In genomic region chr19:44247281-44248080, GRCm38 (mm10) we compare ENCODE assay signal across 8 mouse cellular contexts. TPM values are rescaled to one million over a fixed set of nuclear protein-coding genes. Genes with fewer than 3 reads are reported as not detected.
DNase-seq lines count a peak whose midpoint lies in the region; ATAC-seq and TF ChIP-seq lines count a peak whose summit lies in the region.

No protein-coding gene starts in this region.

- no peaks in the 10 kb centered on the region for H3K9me3 ChIP-seq in heart, embryonic 11.5 days (replicated peaks; ENCODE audit: control insufficient read depth, low read length)
- no peaks in the 10 kb centered on the region for H3K9me3 ChIP-seq in limb, embryonic 13.5 days
- H3K9me3 ChIP-seq in midbrain, postnatal 0 days (ENCODE audit: low read length), result no peaks in the 10 kb centered on the region

- DNase-seq in adrenal gland, postnatal 10 days, result peak; percentile 24
- no peak for DNase-seq in adrenal gland, postnatal 14 days
- DNase-seq in urinary bladder, postnatal 25 days (ENCODE audit: low spot score), result peak; percentile 18
- DNase-seq in urinary bladder, postnatal 14 days (ENCODE audit: low spot score), result no peak
- DNase-seq in midbrain, postnatal 0 days (ENCODE audit: low spot score), result peak; percentile 63
- DNase-seq in gastrocnemius, postnatal 25 days, result no peak

- peak overlapping the region; percentile 50 for H3K4me3 ChIP-seq in heart, embryonic 11.5 days (ENCODE audit: low read depth, low read length)
- peak overlapping the region; percentile 52 for H3K4me3 ChIP-seq in limb, embryonic 13.5 days
- peak overlapping the region; percentile 45 for H3K4me3 ChIP-seq in midbrain, postnatal 0 days (ENCODE audit: low read depth, low read length)

- H3K4me2 ChIP-seq in heart, embryonic 11.5 days, result peak overlapping the region; percentile 82
- peak overlapping the region; percentile 79 for H3K4me2 ChIP-seq in limb, embryonic 13.5 days (replicated peaks)
- peak overlapping the region; percentile 66 for H3K4me2 ChIP-seq in midbrain, postnatal 0 days (ENCODE audit: low read depth, low read length, poor library complexity, severe bottlenecking)

- WGBS in heart, embryonic 11.5 days (ENCODE audit: insufficient replicate concordance), result under 1% methylated on average over 25 of the region's 25 CpGs
- WGBS in limb, embryonic 13.5 days, result 3% methylated on average over 25 of the region's 25 CpGs
- 1% methylated on average over 25 of the region's 25 CpGs for WGBS in midbrain, postnatal 0 days

- no peaks in the 10 kb centered on the region for H3K36me3 ChIP-seq in heart, embryonic 11.5 days (ENCODE audit: control insufficient read depth, insufficient read depth, low read length)
- no peaks in the 10 kb centered on the region for H3K36me3 ChIP-seq in limb, embryonic 13.5 days
- no peaks in the 10 kb centered on the region for H3K36me3 ChIP-seq in midbrain, postnatal 0 days (ENCODE audit: insufficient read depth, low read length)

- peak overlapping the region; percentile 76 for H3K9ac ChIP-seq in heart, embryonic 11.5 days (ENCODE audit: low read depth, low read length)
- peak overlapping the region; percentile 70 for H3K9ac ChIP-seq in limb, embryonic 13.5 days
- H3K9ac ChIP-seq in midbrain, postnatal 0 days (replicated peaks; ENCODE audit: low read length, poor library complexity, severe bottlenecking), result peak overlapping the region; percentile 68

- peaks cover 22% of the 10 kb centered on the region for H3K4me1 ChIP-seq in heart, embryonic 11.5 days (ENCODE audit: control insufficient read depth, insufficient read depth, low read length)
- H3K4me1 ChIP-seq in limb, embryonic 13.5 days, result peaks cover 35% of the 10 kb centered on the region
- H3K4me1 ChIP-seq in midbrain, postnatal 0 days (ENCODE audit: insufficient read depth, low read length), result peaks cover 7% of the 10 kb centered on the region; the same call in 1 of the 2 replicates

- H3K27ac ChIP-seq in heart, embryonic 11.5 days (ENCODE audit: low read depth, low read length), result peak overlapping the region; percentile 89
- H3K27ac ChIP-seq in limb, embryonic 13.5 days, result peak overlapping the region; percentile 94
- H3K27ac ChIP-seq in midbrain, postnatal 0 days (ENCODE audit: low read depth, low read length), result peak overlapping the region; percentile 88

- TF ChIP-seq CTCF in midbrain, postnatal 0 days (IDR thresholded peaks at IDR 0.05), result peak; percentile 8; the same call in 1 of the 2 replicates

- peak; percentile 36; the same call in 1 of the 2 replicates for ATAC-seq in heart, embryonic 11.5 days (replicated peaks; ENCODE audit: insufficient number of reproducible peaks, low FRiP score, low TSS enrichment)
- ATAC-seq in limb, embryonic 13.5 days (ENCODE audit: low FRiP score, low read depth), result peak; percentile 37
- peak; percentile 39; the same call in 1 of the 2 replicates for ATAC-seq in midbrain, postnatal 0 days (ENCODE audit: low FRiP score)

- no peaks in the 10 kb centered on the region for H3K27me3 ChIP-seq in heart, embryonic 11.5 days (ENCODE audit: control insufficient read depth, insufficient read depth, low read length)
- no peaks in the 10 kb centered on the region for H3K27me3 ChIP-seq in limb, embryonic 13.5 days
- H3K27me3 ChIP-seq in midbrain, postnatal 0 days (ENCODE audit: insufficient read depth, low read length), result no peaks in the 10 kb centered on the region

RNA-seq across cellular contexts. Expression of gene Scd3, which starts 44.4 kb away (rescaled TPM):
- total RNA-seq in adrenal gland, postnatal 10 days (2021), result under 1 TPM in 1 of 2 experiments, not detected in 1; 0.21 TPM
- 0.15 TPM in 1 of 2 replicates, not detected in the other for total RNA-seq in adrenal gland, postnatal 14 days (2021)
- 0.21 TPM in 1 of 2 replicates, not detected in the other for polyA plus RNA-seq in heart, embryonic 11.5 days (2014; fragmentation: Nextera tagmentation; extraction: Ambion mirVana)
- not detected in 2 replicates for polyA plus RNA-seq in limb, embryonic 13.5 days (2015; fragmentation: Nextera tagmentation; extraction: Ambion mirVana)
- 2.7 and 3.9 TPM in 2 replicates for total RNA-seq in midbrain, postnatal 0 days (2014; rRNA removed)
- 5.9 and 6.0 TPM in 2 replicates for polyA plus RNA-seq in midbrain, postnatal 0 days (2015; fragmentation: Nextera tagmentation; extraction: Ambion mirVana)
- not detected for total RNA-seq in gastrocnemius, postnatal 25 days (2021)

RNA-seq across cellular contexts. Expression of gene Scd2, which starts 46.0 kb away (rescaled TPM):
- 100 to 1,000 TPM; 226 to 239 TPM for total RNA-seq in adrenal gland, postnatal 10 days (2021)
- 337 and 408 TPM in 2 replicates for total RNA-seq in adrenal gland, postnatal 14 days (2021)
- 150 and 188 TPM in 2 replicates for polyA plus RNA-seq in heart, embryonic 11.5 days (2014; fragmentation: Nextera tagmentation; extraction: Ambion mirVana)
- polyA plus RNA-seq in limb, embryonic 13.5 days (2015; fragmentation: Nextera tagmentation; extraction: Ambion mirVana), result 197 and 219 TPM in 2 replicates
- total RNA-seq in midbrain, postnatal 0 days (2014; rRNA removed), result 905 and 948 TPM in 2 replicates
- polyA plus RNA-seq in midbrain, postnatal 0 days (2015; fragmentation: Nextera tagmentation; extraction: Ambion mirVana), result 224 and 226 TPM in 2 replicates
- total RNA-seq in gastrocnemius, postnatal 25 days (2021), result 10 to 100 TPM; 11.8 to 12.5 TPM

RNA-seq across cellular contexts. Expression of gene Pkd2l1, which starts 55.2 kb away (rescaled TPM):
- not detected for total RNA-seq in adrenal gland, postnatal 10 days (2021)
- total RNA-seq in adrenal gland, postnatal 14 days (2021), result not detected in 2 replicates
- polyA plus RNA-seq in heart, embryonic 11.5 days (2014; fragmentation: Nextera tagmentation; extraction: Ambion mirVana), result not detected in 2 replicates
- not detected in 2 replicates for polyA plus RNA-seq in limb, embryonic 13.5 days (2015; fragmentation: Nextera tagmentation; extraction: Ambion mirVana)
- total RNA-seq in midbrain, postnatal 0 days (2014; rRNA removed), result 0.27 TPM in 1 of 2 replicates, not detected in the other
- 0.06 and 0.07 TPM in 2 replicates for polyA plus RNA-seq in midbrain, postnatal 0 days (2015; fragmentation: Nextera tagmentation; extraction: Ambion mirVana)
- total RNA-seq in gastrocnemius, postnatal 25 days (2021), result not detected

Comparison
In these comparisons a context has a peak if more than half of its experiments do, and no peak if none do; other contexts are left out.
1. DNase-seq: peak in adrenal gland, postnatal 10 days (single experiment), urinary bladder, postnatal 25 days (single experiment) and midbrain, postnatal 0 days (single experiment); none in adrenal gland, postnatal 14 days (single experiment), urinary bladder, postnatal 14 days (single experiment) and gastrocnemius, postnatal 25 days (single experiment).
2. RNA of gene Scd2, which starts 46.0 kb away (total RNA-seq): 905 to 948 TPM in midbrain, postnatal 0 days, 337 to 408 TPM in adrenal gland, postnatal 14 days and 226 to 239 TPM in adrenal gland, postnatal 10 days; 11.8 to 12.5 TPM in gastrocnemius, postnatal 25 days; every median in the first group is over 10 times any median in the second.
3. Peak in every context shown above with its lines, with median percentiles within 50 percentile points of each other: ATAC-seq, H3K27ac ChIP-seq, H3K4me2 ChIP-seq, H3K4me3 ChIP-seq and H3K9ac ChIP-seq.